29 mouse cellular contexts compared by ENCODE assay signal in the genomic region with DNA sequence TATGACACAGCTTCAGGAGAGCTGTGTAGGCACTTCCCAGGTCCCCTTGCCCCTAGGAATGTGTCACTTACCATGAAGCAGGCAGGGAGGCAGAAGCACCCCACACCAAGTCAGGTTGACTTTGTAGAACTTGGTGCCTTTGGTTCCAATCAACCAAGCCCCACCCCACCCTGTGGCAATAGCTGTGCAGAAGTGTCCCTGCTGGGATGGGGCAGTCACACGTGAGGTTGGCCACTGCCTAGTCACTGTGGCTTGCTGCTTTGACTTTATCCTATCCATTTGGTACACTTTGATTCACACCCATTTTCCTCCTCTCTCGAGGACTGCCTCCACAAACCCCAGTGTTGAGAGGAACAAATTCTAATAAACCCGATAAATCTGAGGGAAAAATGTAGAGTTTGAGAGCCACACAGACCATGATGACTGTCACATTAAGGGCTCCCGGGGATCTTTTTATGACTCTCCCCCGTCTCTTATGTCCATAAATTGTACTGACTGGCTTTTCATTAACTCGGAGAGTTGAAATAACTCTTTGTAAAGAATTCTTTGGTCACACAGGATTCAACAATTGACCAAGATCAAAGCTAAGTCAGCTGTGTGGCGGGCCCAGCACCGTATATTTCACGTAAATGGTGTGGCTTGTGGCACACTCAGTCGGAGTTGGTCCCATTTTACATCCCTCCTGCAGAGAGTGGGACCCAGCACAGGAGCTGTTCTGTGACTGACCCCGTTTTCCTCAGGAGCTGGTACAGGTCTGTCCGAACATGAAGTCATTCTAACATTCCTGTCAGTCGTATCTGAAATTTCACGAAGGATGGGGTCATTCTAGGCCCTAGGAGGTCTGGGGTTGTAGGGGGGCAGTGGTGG.
DNase-seq lines count a peak whose midpoint lies in the region; ATAC-seq lines count a peak whose summit lies in the region.
"Had no signal": no experiment of that assay in that cellular context is flagged by ENCODE, and none has a peak within 500 bp of the region (broad histone marks: within the 10 kb centered on the region; RNA-seq: fewer than 3 reads in every experiment).

No protein-coding gene starts in this region.

- 74% methylated on average over 14 of the region's 14 CpGs for WGBS in hindbrain, embryonic 10.5 days
- 58% methylated on average over 14 of the region's 14 CpGs for WGBS in hindbrain, embryonic 12.5 days
- 42% methylated on average over 14 of the region's 14 CpGs for WGBS in limb, embryonic 12.5 days
- WGBS in limb, embryonic 10.5 days, result 52% methylated on average over 14 of the region's 14 CpGs
- WGBS in neural tube, embryonic 15.5 days, result 22% methylated on average over 14 of the region's 14 CpGs

- H3K27me3 ChIP-seq in hindbrain, embryonic 10.5 days (ENCODE audit: insufficient read depth, poor library complexity, severe bottlenecking), result peaks cover 37% of the 10 kb centered on the region
- peaks cover 15% of the 10 kb centered on the region; the same call in 1 of the 2 replicates for H3K27me3 ChIP-seq in hindbrain, embryonic 12.5 days
- H3K27me3 ChIP-seq in limb, embryonic 12.5 days, result peaks cover 14% of the 10 kb centered on the region
- H3K27me3 ChIP-seq in limb, embryonic 10.5 days (ENCODE audit: low read depth, poor library complexity, severe bottlenecking), result peaks cover 29% of the 10 kb centered on the region
- H3K27me3 ChIP-seq in neural tube, embryonic 15.5 days (replicated peaks), result peaks cover 13% of the 10 kb centered on the region
- H3K27me3 ChIP-seq: heart, embryonic 13.5 days had no signal

- H3K27ac ChIP-seq in hindbrain, embryonic 10.5 days, result peak overlapping the region; percentile 64; the same call in 1 of the 2 replicates
- H3K27ac ChIP-seq in hindbrain, embryonic 12.5 days, result no peak overlapping the region
- H3K27ac ChIP-seq in limb, embryonic 12.5 days, result 0 out of 2 replicates have a peak overlapping the region, but pooled peaks have one; percentile 12
- no peak overlapping the region for H3K27ac ChIP-seq in limb, embryonic 10.5 days
- no peak overlapping the region for H3K27ac ChIP-seq in neural tube, embryonic 15.5 days (replicated peaks)
- H3K27ac ChIP-seq: embryonic facial prominence, embryonic 13.5 days; forebrain, embryonic 10.5 days; forebrain, embryonic 15.5 days; heart, adult 2 months; heart, embryonic 13.5 days; liver, embryonic 14.5 days; macrophage had no signal

- no peaks in the 10 kb centered on the region for H3K9me3 ChIP-seq in hindbrain, embryonic 10.5 days
- no peaks in the 10 kb centered on the region for H3K9me3 ChIP-seq in hindbrain, embryonic 12.5 days (replicated peaks)
- H3K9me3 ChIP-seq in limb, embryonic 12.5 days, result no peaks in the 10 kb centered on the region
- no peaks in the 10 kb centered on the region for H3K9me3 ChIP-seq in limb, embryonic 10.5 days (replicated peaks)
- H3K9me3 ChIP-seq in neural tube, embryonic 15.5 days (replicated peaks), result no peaks in the 10 kb centered on the region
- H3K9me3 ChIP-seq: embryonic facial prominence, embryonic 13.5 days; forebrain, embryonic 10.5 days; forebrain, embryonic 15.5 days; G1E; heart, embryonic 13.5 days had no signal

- H3K4me1 ChIP-seq in hindbrain, embryonic 10.5 days (replicated peaks), result peaks cover 30% of the 10 kb centered on the region
- peaks cover 23% of the 10 kb centered on the region for H3K4me1 ChIP-seq in hindbrain, embryonic 12.5 days
- peaks cover 40% of the 10 kb centered on the region for H3K4me1 ChIP-seq in limb, embryonic 12.5 days (replicated peaks)
- H3K4me1 ChIP-seq in limb, embryonic 10.5 days, result peaks cover 45% of the 10 kb centered on the region
- peaks cover 16% of the 10 kb centered on the region for H3K4me1 ChIP-seq in neural tube, embryonic 15.5 days

- DNase-seq in hindbrain, embryonic 10.5 days (ENCODE audit: low spot score), result no peak
- no peak for DNase-seq in limb, embryonic 10.5 days (ENCODE audit: low spot score)
- DNase-seq in neural tube, embryonic 10.5 days (ENCODE audit: extremely low spot score, low spot score), result peak; percentile 32
- DNase-seq in adrenal gland, adult 8-10 months, result no peak
- DNase-seq: adrenal gland, postnatal 10 days; cerebellum, adult 11-12 months; cerebellum, postnatal 10 days; gastrocnemius, postnatal 36 days; heart, adult 2 months; heart, postnatal 10 days; kidney, adult 9 months; kidney, postnatal 36 days; left cerebral cortex, postnatal 4 days; liver; lung, adult 2 months; lung, postnatal 10 days; retina, postnatal 1 day; right cerebral cortex, postnatal 14 days; thymus, postnatal 4 days had no signal

- ATAC-seq in hindbrain, embryonic 12.5 days (ENCODE audit: low FRiP score), result no peak
- ATAC-seq in limb, embryonic 12.5 days (ENCODE audit: insufficient number of reproducible peaks, insufficient read depth, low FRiP score, low TSS enrichment, low read depth), result no peak
- ATAC-seq in neural tube, embryonic 15.5 days (ENCODE audit: low FRiP score), result 0 out of 2 replicates have a peak, but pooled peaks have one; percentile 48
- ATAC-seq: forebrain, embryonic 15.5 days had no signal

- H3K4me3 ChIP-seq in hindbrain, embryonic 10.5 days, result no peak overlapping the region
- H3K4me3 ChIP-seq in hindbrain, embryonic 12.5 days, result no peak overlapping the region
- no peak overlapping the region for H3K4me3 ChIP-seq in limb, embryonic 12.5 days (replicated peaks)
- no peak overlapping the region for H3K4me3 ChIP-seq in limb, embryonic 10.5 days
- H3K4me3 ChIP-seq in neural tube, embryonic 15.5 days (replicated peaks), result no peak overlapping the region
- H3K4me3 ChIP-seq: embryonic facial prominence, embryonic 13.5 days; forebrain, embryonic 10.5 days; forebrain, embryonic 15.5 days; heart, adult 2 months; heart, embryonic 13.5 days had no signal

- no peak overlapping the region for H3K9ac ChIP-seq in hindbrain, embryonic 12.5 days
- H3K9ac ChIP-seq in limb, embryonic 12.5 days (replicated peaks), result no peak overlapping the region
- H3K9ac ChIP-seq in neural tube, embryonic 15.5 days (replicated peaks), result no peak overlapping the region
- H3K9ac ChIP-seq: embryonic facial prominence, embryonic 13.5 days; forebrain, embryonic 15.5 days; heart, embryonic 13.5 days; liver, embryonic 14.5 days had no signal

- H3K36me3 ChIP-seq in hindbrain, embryonic 10.5 days, result no peaks in the 10 kb centered on the region
- no peaks in the 10 kb centered on the region for H3K36me3 ChIP-seq in hindbrain, embryonic 12.5 days
- no peaks in the 10 kb centered on the region for H3K36me3 ChIP-seq in limb, embryonic 12.5 days
- no peaks in the 10 kb centered on the region for H3K36me3 ChIP-seq in limb, embryonic 10.5 days
- H3K36me3 ChIP-seq in neural tube, embryonic 15.5 days, result no peaks in the 10 kb centered on the region
- H3K36me3 ChIP-seq: embryonic facial prominence, embryonic 13.5 days; forebrain, embryonic 10.5 days; forebrain, embryonic 15.5 days; G1E; heart, embryonic 13.5 days had no signal

- H3K4me2 ChIP-seq in hindbrain, embryonic 12.5 days (replicated peaks), result no peak overlapping the region
- H3K4me2 ChIP-seq in limb, embryonic 12.5 days, result no peak overlapping the region
- no peak overlapping the region for H3K4me2 ChIP-seq in neural tube, embryonic 15.5 days
- H3K4me2 ChIP-seq: embryonic facial prominence, embryonic 13.5 days; forebrain, embryonic 15.5 days; heart, embryonic 13.5 days had no signal

Comparison
In these comparisons a context has a peak if more than half of its experiments do, and no peak if none do; other contexts are left out.
1. H3K27ac ChIP-seq: peak in hindbrain, embryonic 10.5 days (single experiment) and limb, embryonic 12.5 days (single experiment); none in hindbrain, embryonic 12.5 days (single experiment), limb, embryonic 10.5 days (single experiment) and neural tube, embryonic 15.5 days (single experiment).